Mouse (Mus musculus) embryonic fibroblast, embryonic 13.5 days (primary cell): Measurements from ENCODE around the gene Ankrd12.
A peak's percentile ranks its signal among the peaks of the same experiment; 100 is the strongest.

ENCODE experiments used
- CTCF ChIP-seq: IDR thresholded peaks from 2 replicates; pipeline ENCODE4 v1.5.1; 2011; ENCODE audit warnings: mild to moderate bottlenecking, control low read depth, low read length, moderate library complexity, borderline replicate concordance; ENCODE audit not compliant: insufficient read depth
- POLR2A ChIP-seq: IDR thresholded peaks from 2 replicates; pipeline ENCODE4 v1.6.1; 2011; ENCODE audit warnings: low read depth, mild to moderate bottlenecking, control low read depth, low read length, moderate library complexity

GRCm38 (mm10) chr17:65950622-65951404 lies 126.1 kb downstream of the Ankrd12 start, which contains the start of gene Twsg1:
- TF ChIP-seq CTCF (peak; percentile 48), POLR2A (peak; percentile 67)
